Mouse (Mus musculus): ENCODE measurements around the gene Ebp. TPM values are rescaled to one million over a fixed set of nuclear protein-coding genes. Genes with fewer than 3 reads are reported as not detected.

Ebp gene
- polyA plus RNA-seq, 1 experiment from 2014 or later = 24.4 TPM

- H3K4me3 ChIP-seq (ENCODE audit: low read depth, low read length) = no peak overlapping the region
- H3K36me3 ChIP-seq (ENCODE audit: control insufficient read depth, insufficient read depth, low read length) = no peaks in the 10 kb centered on the region
- H3K9ac ChIP-seq (ENCODE audit: low read depth, low read length) = no peak overlapping the region
- no peaks in the 10 kb centered on the region for H3K4me1 ChIP-seq (ENCODE audit: control insufficient read depth, insufficient read depth, low read length)
- H3K9me3 ChIP-seq (replicated peaks; ENCODE audit: control insufficient read depth, low read length) = no peaks in the 10 kb centered on the region
- H3K27me3 ChIP-seq (ENCODE audit: control insufficient read depth, insufficient read depth, low read length) = no peaks in the 10 kb centered on the region; the same call in 1 of the 2 replicates
- no peak for ATAC-seq (replicated peaks; ENCODE audit: insufficient number of reproducible peaks, low FRiP score, low TSS enrichment)
- no peak overlapping the region for H3K27ac ChIP-seq (ENCODE audit: low read depth, low read length)
- no peak overlapping the region for H3K4me2 ChIP-seq
- WGBS (ENCODE audit: insufficient replicate concordance) = 61% methylated on average over 4 of the region's 4 CpGs
Measured at GRCm38 (mm10) chrX:8205088-8205487, 11.8 kb upstream of the Ebp start.

- H3K4me2 ChIP-seq = no peak overlapping the region
- H3K4me1 ChIP-seq (ENCODE audit: control insufficient read depth, insufficient read depth, low read length) = no peaks in the 10 kb centered on the region
- H3K27ac ChIP-seq (ENCODE audit: low read depth, low read length) = no peak overlapping the region
- H3K36me3 ChIP-seq (ENCODE audit: control insufficient read depth, insufficient read depth, low read length) = no peaks in the 10 kb centered on the region
- no peak overlapping the region for H3K4me3 ChIP-seq (ENCODE audit: low read depth, low read length)
- H3K27me3 ChIP-seq (ENCODE audit: control insufficient read depth, insufficient read depth, low read length) = no peaks in the 10 kb centered on the region; the same call in 1 of the 2 replicates
- H3K9me3 ChIP-seq (replicated peaks; ENCODE audit: control insufficient read depth, low read length) = no peaks in the 10 kb centered on the region
- no peak overlapping the region for H3K9ac ChIP-seq (ENCODE audit: low read depth, low read length)
- no peak for ATAC-seq (replicated peaks; ENCODE audit: insufficient number of reproducible peaks, low FRiP score, low TSS enrichment)
- WGBS (ENCODE audit: insufficient replicate concordance) = 75% methylated on average over 10 of the region's 10 CpGs
Measured at GRCm38 (mm10) chrX:8204076-8204475, 10.8 kb upstream of the Ebp start.

- no peaks in the 10 kb centered on the region for H3K36me3 ChIP-seq (ENCODE audit: control insufficient read depth, insufficient read depth, low read length)
- no peaks in the 10 kb centered on the region for H3K4me1 ChIP-seq (ENCODE audit: control insufficient read depth, insufficient read depth, low read length)
- H3K9ac ChIP-seq (ENCODE audit: low read depth, low read length) = no peak overlapping the region
- no peak overlapping the region for H3K4me2 ChIP-seq
- H3K9me3 ChIP-seq (replicated peaks; ENCODE audit: control insufficient read depth, low read length) = no peaks in the 10 kb centered on the region
- WGBS (ENCODE audit: insufficient replicate concordance) = 73% methylated on average over 14 of the region's 14 CpGs
- no peak overlapping the region for H3K4me3 ChIP-seq (ENCODE audit: low read depth, low read length)
- no peak for ATAC-seq (replicated peaks; ENCODE audit: insufficient number of reproducible peaks, low FRiP score, low TSS enrichment)
- no peak overlapping the region for H3K27ac ChIP-seq (ENCODE audit: low read depth, low read length)
- no peaks in the 10 kb centered on the region for H3K27me3 ChIP-seq (ENCODE audit: control insufficient read depth, insufficient read depth, low read length)
Measured at GRCm38 (mm10) chrX:8203105-8203504, 9.8 kb upstream of the Ebp start.

GRCm38 (mm10) chrX:8192640-8193418 lies 483 bp downstream of the Ebp start:
- WGBS (ENCODE audit: insufficient replicate concordance) = 14% methylated on average over 38 of the region's 38 CpGs
- peak overlapping the region; percentile 60 for H3K4me3 ChIP-seq (ENCODE audit: low read depth, low read length)
- H3K27me3 ChIP-seq (ENCODE audit: control insufficient read depth, insufficient read depth, low read length) = no peaks in the 10 kb centered on the region
- peak overlapping the region; percentile 70 for H3K9ac ChIP-seq (ENCODE audit: low read depth, low read length)
- H3K27ac ChIP-seq (ENCODE audit: low read depth, low read length) = 0 out of 2 replicates have a peak overlapping the region, but pooled peaks have one; percentile 29
- no peaks in the 10 kb centered on the region for H3K36me3 ChIP-seq (ENCODE audit: control insufficient read depth, insufficient read depth, low read length)
- peak; percentile 95 for ATAC-seq (replicated peaks; ENCODE audit: insufficient number of reproducible peaks, low FRiP score, low TSS enrichment)
- no peaks in the 10 kb centered on the region for H3K4me1 ChIP-seq (ENCODE audit: control insufficient read depth, insufficient read depth, low read length)
- no peaks in the 10 kb centered on the region for H3K9me3 ChIP-seq (replicated peaks; ENCODE audit: control insufficient read depth, low read length)
- H3K4me2 ChIP-seq = peak overlapping the region; percentile 74

- no peak overlapping the region for H3K27ac ChIP-seq (ENCODE audit: low read depth, low read length)
- WGBS (ENCODE audit: insufficient replicate concordance) = 12% methylated on average over 13 of the region's 13 CpGs
- H3K27me3 ChIP-seq (ENCODE audit: control insufficient read depth, insufficient read depth, low read length) = no peaks in the 10 kb centered on the region
- H3K9me3 ChIP-seq (replicated peaks; ENCODE audit: control insufficient read depth, low read length) = no peaks in the 10 kb centered on the region
- no peaks in the 10 kb centered on the region for H3K4me1 ChIP-seq (ENCODE audit: control insufficient read depth, insufficient read depth, low read length)
- H3K4me3 ChIP-seq (ENCODE audit: low read depth, low read length) = peak overlapping the region; percentile 60
- peak overlapping the region; percentile 70 for H3K9ac ChIP-seq (ENCODE audit: low read depth, low read length)
- peak overlapping the region; percentile 74 for H3K4me2 ChIP-seq
- ATAC-seq (replicated peaks; ENCODE audit: insufficient number of reproducible peaks, low FRiP score, low TSS enrichment) = peak; percentile 7; the same call in 1 of the 2 replicates
- H3K36me3 ChIP-seq (ENCODE audit: control insufficient read depth, insufficient read depth, low read length) = no peaks in the 10 kb centered on the region
Measured at GRCm38 (mm10) chrX:8192126-8192639, 1.1 kb downstream of the Ebp start.

GRCm38 (mm10) chrX:8182871-8183540 lies 10.3 kb downstream of the Ebp start:
- no peak overlapping the region for H3K4me2 ChIP-seq
- no peaks in the 10 kb centered on the region for H3K36me3 ChIP-seq (ENCODE audit: control insufficient read depth, insufficient read depth, low read length)
- no peak overlapping the region for H3K4me3 ChIP-seq (ENCODE audit: low read depth, low read length)
- H3K27ac ChIP-seq (ENCODE audit: low read depth, low read length) = no peak overlapping the region
- 14% methylated on average over 7 of the region's 7 CpGs for WGBS (ENCODE audit: insufficient replicate concordance)
- H3K9ac ChIP-seq (ENCODE audit: low read depth, low read length) = no peak overlapping the region
- no peak for ATAC-seq (replicated peaks; ENCODE audit: insufficient number of reproducible peaks, low FRiP score, low TSS enrichment)
- no peaks in the 10 kb centered on the region for H3K4me1 ChIP-seq (ENCODE audit: control insufficient read depth, insufficient read depth, low read length)
- H3K27me3 ChIP-seq (ENCODE audit: control insufficient read depth, insufficient read depth, low read length) = no peaks in the 10 kb centered on the region
- H3K9me3 ChIP-seq (replicated peaks; ENCODE audit: control insufficient read depth, low read length) = no peaks in the 10 kb centered on the region

- H3K4me1 ChIP-seq (ENCODE audit: control insufficient read depth, insufficient read depth, low read length) = no peaks in the 10 kb centered on the region
- no peaks in the 10 kb centered on the region for H3K27me3 ChIP-seq (ENCODE audit: control insufficient read depth, insufficient read depth, low read length)
- no peak overlapping the region for H3K4me3 ChIP-seq (ENCODE audit: low read depth, low read length)
- no peak overlapping the region for H3K27ac ChIP-seq (ENCODE audit: low read depth, low read length)
- WGBS (ENCODE audit: insufficient replicate concordance) = 74% methylated on average over 5 of the region's 5 CpGs
- no peak overlapping the region for H3K4me2 ChIP-seq
- ATAC-seq (replicated peaks; ENCODE audit: insufficient number of reproducible peaks, low FRiP score, low TSS enrichment) = no peak
- H3K9ac ChIP-seq (ENCODE audit: low read depth, low read length) = no peak overlapping the region
- no peaks in the 10 kb centered on the region for H3K9me3 ChIP-seq (replicated peaks; ENCODE audit: control insufficient read depth, low read length)
- H3K36me3 ChIP-seq (ENCODE audit: control insufficient read depth, insufficient read depth, low read length) = no peaks in the 10 kb centered on the region
Measured at GRCm38 (mm10) chrX:8179646-8180045, 13.7 kb downstream of the Ebp start.

- Histone ChIP-seq H3K4me3 (ENCODE audit: low read depth, low read length) (no peak overlapping the region), H3K27me3 (ENCODE audit: control insufficient read depth, insufficient read depth, low read length) (no peaks in the 10 kb centered on the region), H3K36me3 (ENCODE audit: control insufficient read depth, insufficient read depth, low read length) (no peaks in the 10 kb centered on the region), H3K9ac (ENCODE audit: low read depth, low read length) (no peak overlapping the region), H3K4me2 (no peak overlapping the region), H3K27ac (ENCODE audit: low read depth, low read length) (no peak overlapping the region), H3K4me1 (ENCODE audit: control insufficient read depth, insufficient read depth, low read length) (no peaks in the 10 kb centered on the region), H3K9me3 (replicated peaks; ENCODE audit: control insufficient read depth, low read length) (no peaks in the 10 kb centered on the region)
- 90% methylated on average over 2 of the region's 2 CpGs for WGBS (ENCODE audit: insufficient replicate concordance)
- no peak for ATAC-seq (replicated peaks; ENCODE audit: insufficient number of reproducible peaks, low FRiP score, low TSS enrichment)
Measured at GRCm38 (mm10) chrX:8178871-8179270, 14.4 kb downstream of the Ebp start.
